Mouse (Mus musculus): ENCODE measurements around the gene Adprhl2. TPM values are rescaled to one million over a fixed set of nuclear protein-coding genes. Genes with fewer than 3 reads are reported as not detected.
A peak's percentile ranks its signal among the peaks of the same experiment; 100 is the strongest.

The Adprhl2 gene
- polyA plus RNA-seq, 1 experiment from 2014 or later, result 86.1 TPM

GRCm38 (mm10) chr4:126321854-126322511, 480 bp upstream of the Adprhl2 start:
- Histone ChIP-seq H3K27ac (replicated peaks) (peak overlapping the region; percentile 90; the same call in 1 of the 2 replicates), H3K36me3 (peaks cover 10% of the 10 kb centered on the region; the same call in 1 of the 2 replicates), H3K9me3 (no peaks in the 10 kb centered on the region), H3K4me3 (peak overlapping the region; percentile 70), H3K9ac (peak overlapping the region; percentile 35; the same call in 1 of the 2 replicates), H3K4me1 (replicated peaks) (peaks cover 27% of the 10 kb centered on the region), H3K4me2 (peak overlapping the region; percentile 58), H3K27me3 (peaks cover 8% of the 10 kb centered on the region; the same call in 1 of the 2 replicates)
- ATAC-seq (ENCODE audit: low FRiP score, low read depth), result peak; percentile 40; the same call in 1 of the 2 replicates
- 55% methylated on average over 28 of the region's 28 CpGs for WGBS

GRCm38 (mm10) chr4:126319806-126320205, 1.7 kb downstream of the Adprhl2 start:
- Histone ChIP-seq H3K9ac (no peak overlapping the region), H3K4me3 (no peak overlapping the region), H3K27ac (replicated peaks) (no peak overlapping the region), H3K9me3 (no peaks in the 10 kb centered on the region), H3K4me2 (no peak overlapping the region), H3K27me3 (peaks cover 8% of the 10 kb centered on the region; the same call in 1 of the 2 replicates), H3K36me3 (peaks cover 22% of the 10 kb centered on the region), H3K4me1 (replicated peaks) (peaks cover 18% of the 10 kb centered on the region)
- no peak for ATAC-seq (ENCODE audit: low FRiP score, low read depth)
- WGBS, result 91% methylated on average over 6 of the region's 6 CpGs

GRCm38 (mm10) chr4:126316443-126317040, 5.0 kb downstream of the Adprhl2 start:
- no peak overlapping the region for H3K4me3 ChIP-seq
- WGBS, result 93% methylated on average over 13 of the region's 13 CpGs
- H3K9ac ChIP-seq, result no peak overlapping the region
- H3K36me3 ChIP-seq, result peaks cover 22% of the 10 kb centered on the region
- no peak overlapping the region for H3K27ac ChIP-seq (replicated peaks)
- no peak overlapping the region for H3K4me2 ChIP-seq
- no peak for ATAC-seq (ENCODE audit: low FRiP score, low read depth)
- peaks cover 14% of the 10 kb centered on the region for H3K4me1 ChIP-seq (replicated peaks)
- H3K9me3 ChIP-seq, result no peaks in the 10 kb centered on the region
- H3K27me3 ChIP-seq, result no peaks in the 10 kb centered on the region

- H3K4me2 ChIP-seq, result no peak overlapping the region
- no peak for ATAC-seq (ENCODE audit: low FRiP score, low read depth)
These were observed 5.6 kb downstream of the Adprhl2 start for GRCm38 (mm10) chr4:126315931-126316330.

GRCm38 (mm10) chr4:126314393-126314792, 7.1 kb downstream of the Adprhl2 start:
- Histone ChIP-seq H3K9me3 (no peaks in the 10 kb centered on the region), H3K27me3 (no peaks in the 10 kb centered on the region), H3K4me1 (replicated peaks) (peaks cover 5% of the 10 kb centered on the region), H3K9ac (no peak overlapping the region), H3K4me2 (no peak overlapping the region), H3K27ac (replicated peaks) (no peak overlapping the region), H3K4me3 (no peak overlapping the region), H3K36me3 (peaks cover 22% of the 10 kb centered on the region)
- no peak for ATAC-seq (ENCODE audit: low FRiP score, low read depth)
- WGBS, result 59% methylated on average over 10 of the region's 10 CpGs

More at GRCm38 (mm10) chr4:126315931-126316330, 5.6 kb downstream of the Adprhl2 start:
- Histone ChIP-seq H3K27ac (replicated peaks) (no peak overlapping the region), H3K9me3 (no peaks in the 10 kb centered on the region), H3K36me3 (peaks cover 22% of the 10 kb centered on the region), H3K4me3 (no peak overlapping the region), H3K27me3 (no peaks in the 10 kb centered on the region), H3K4me1 (replicated peaks) (peaks cover 14% of the 10 kb centered on the region), H3K9ac (no peak overlapping the region)
- 46% methylated on average over 5 of the region's 5 CpGs for WGBS

GRCm38 (mm10) chr4:126313202-126313601, 8.3 kb downstream of the Adprhl2 start:
- Histone ChIP-seq H3K4me3 (no peak overlapping the region), H3K9ac (no peak overlapping the region), H3K9me3 (no peaks in the 10 kb centered on the region), H3K36me3 (peaks cover 22% of the 10 kb centered on the region), H3K27me3 (no peaks in the 10 kb centered on the region), H3K4me1 (replicated peaks) (peaks cover 7% of the 10 kb centered on the region), H3K27ac (replicated peaks) (no peak overlapping the region), H3K4me2 (no peak overlapping the region)
- WGBS, result 56% methylated on average over 5 of the region's 5 CpGs
- ATAC-seq (ENCODE audit: low FRiP score, low read depth), result no peak

GRCm38 (mm10) chr4:126311566-126312200, 9.8 kb downstream of the Adprhl2 start:
- Histone ChIP-seq H3K27ac (replicated peaks) (no peak overlapping the region), H3K4me1 (replicated peaks) (peaks cover 7% of the 10 kb centered on the region), H3K9ac (no peak overlapping the region), H3K9me3 (no peaks in the 10 kb centered on the region), H3K36me3 (peaks cover 9% of the 10 kb centered on the region), H3K27me3 (0 out of 2 replicates have a peak, but pooled peaks cover 4% of the 10 kb centered on the region), H3K4me2 (no peak overlapping the region), H3K4me3 (no peak overlapping the region)
- ATAC-seq (ENCODE audit: low FRiP score, low read depth), result no peak
- 91% methylated on average over 16 of the region's 16 CpGs for WGBS

GRCm38 (mm10) chr4:126310344-126310743, 11.2 kb downstream of the Adprhl2 start:
- H3K36me3 ChIP-seq, result no peaks in the 10 kb centered on the region; the same call in 1 of the 2 replicates

GRCm38 (mm10) chr4:126309922-126310309, 11.6 kb downstream of the Adprhl2 start:
- no peaks in the 10 kb centered on the region; the same call in 1 of the 2 replicates for H3K36me3 ChIP-seq
- H3K27me3 ChIP-seq, result 0 out of 2 replicates have a peak, but pooled peaks cover 4% of the 10 kb centered on the region
- H3K9me3 ChIP-seq, result no peaks in the 10 kb centered on the region
- H3K4me3 ChIP-seq, result peak overlapping the region; percentile 23
- H3K9ac ChIP-seq, result 0 out of 2 replicates have a peak overlapping the region, but pooled peaks have one; percentile 4
- H3K27ac ChIP-seq (replicated peaks), result no peak overlapping the region
- peak; percentile 89 for ATAC-seq (ENCODE audit: low FRiP score, low read depth)
- H3K4me2 ChIP-seq, result peak overlapping the region; percentile 51
- peaks cover 7% of the 10 kb centered on the region for H3K4me1 ChIP-seq (replicated peaks)
- under 1% methylated on average over 7 of the region's 7 CpGs for WGBS

More at GRCm38 (mm10) chr4:126310344-126310743, 11.2 kb downstream of the Adprhl2 start:
- no peak overlapping the region for H3K4me3 ChIP-seq
- no peaks in the 10 kb centered on the region for H3K9me3 ChIP-seq
- H3K27ac ChIP-seq (replicated peaks), result no peak overlapping the region
- ATAC-seq (ENCODE audit: low FRiP score, low read depth), result no peak
- 74% methylated on average over 7 of the region's 7 CpGs for WGBS
- no peak overlapping the region for H3K4me2 ChIP-seq
- no peak overlapping the region for H3K9ac ChIP-seq
- H3K4me1 ChIP-seq (replicated peaks), result peaks cover 7% of the 10 kb centered on the region
- 0 out of 2 replicates have a peak, but pooled peaks cover 4% of the 10 kb centered on the region for H3K27me3 ChIP-seq

GRCm38 (mm10) chr4:126309211-126309921, 12.1 kb downstream of the Adprhl2 start:
- Histone ChIP-seq H3K9me3 (no peaks in the 10 kb centered on the region), H3K27ac (replicated peaks) (no peak overlapping the region), H3K4me2 (peak overlapping the region; percentile 51), H3K27me3 (0 out of 2 replicates have a peak, but pooled peaks cover 4% of the 10 kb centered on the region), H3K36me3 (no peaks in the 10 kb centered on the region), H3K4me3 (peak overlapping the region; percentile 23), H3K9ac (0 out of 2 replicates have a peak overlapping the region, but pooled peaks have one; percentile 4), H3K4me1 (replicated peaks) (peaks cover 7% of the 10 kb centered on the region)
- 15% methylated on average over 20 of the region's 20 CpGs for WGBS
- peak; percentile 66; the same call in 1 of the 2 replicates for ATAC-seq (ENCODE audit: low FRiP score, low read depth)

GRCm38 (mm10) chr4:126306827-126307226, 14.7 kb downstream of the Adprhl2 start:
- Histone ChIP-seq H3K9ac (no peak overlapping the region), H3K36me3 (no peaks in the 10 kb centered on the region), H3K4me2 (no peak overlapping the region), H3K9me3 (no peaks in the 10 kb centered on the region), H3K4me3 (no peak overlapping the region), H3K27me3 (peaks cover 22% of the 10 kb centered on the region), H3K27ac (replicated peaks) (no peak overlapping the region), H3K4me1 (replicated peaks) (peaks cover 11% of the 10 kb centered on the region)
- no peak for ATAC-seq (ENCODE audit: low FRiP score, low read depth)
- WGBS, result 7% methylated on average over 2 of the region's 2 CpGs

Data from hindbrain, embryonic 15.5 days (tissue).